Mouse (Mus musculus): ENCODE measurements around the gene Polr1c. TPM values are rescaled to one million over a fixed set of nuclear protein-coding genes. Genes with fewer than 3 reads are reported as not detected.

Polr1c gene
- total and polyA plus RNA-seq, 3 experiments: 195 to 197 TPM; not detected in 1

GRCm38 (mm10) chr17:46283911-46284310 lies 36.1 kb upstream of the Polr1c start:
- H3K36me3 ChIP-seq (ENCODE audit: control insufficient read depth in 1 of 2, insufficient read depth in 2 of 2, low read length in 2 of 2): peaks cover 2 to 13% of the 10 kb centered on the region in 2 experiments
- no peak overlapping the region for H3K27ac ChIP-seq (ENCODE audit: control insufficient read depth, low read depth, low read length)
- H3K9me3 ChIP-seq (replicated peaks; ENCODE audit: insufficient read depth, low read length): no peaks in the 10 kb centered on the region
- no peak overlapping the region for H3K4me3 ChIP-seq (ENCODE audit: control insufficient read depth in 1 of 2, insufficient read depth in 1 of 2, low read depth in 2 of 2, low read length in 2 of 2)
- no peaks in the 10 kb centered on the region for H3K27me3 ChIP-seq (ENCODE audit: control insufficient read depth in 1 of 2, insufficient read depth in 2 of 2, low read length in 2 of 2)
- peaks cover 0 to 18% of the 10 kb centered on the region in 2 experiments; a peak in 3 of 4 replicates for H3K4me1 ChIP-seq (ENCODE audit: control insufficient read depth in 1 of 2, insufficient read depth in 2 of 2, low read length in 2 of 2)
- H3K9ac ChIP-seq (ENCODE audit: control insufficient read depth, low read depth, low read length, poor library complexity, severe bottlenecking): no peak overlapping the region
- H3K79me2 ChIP-seq (ENCODE audit: control insufficient read depth, insufficient read depth, low read length, poor library complexity): peaks cover 23% of the 10 kb centered on the region
- TF ChIP-seq RCOR1 (IDR thresholded peaks at IDR 0.05; ENCODE audit: low read depth, low read length) (no peak), USF2 (IDR thresholded peaks at IDR 0.05; ENCODE audit: borderline replicate concordance in 1 of 2, insufficient read depth in 1 of 2, low read depth in 1 of 2, low read length in 2 of 2) (no peak), JUND (IDR thresholded peaks at IDR 0.05; ENCODE audit: low read depth, low read length) (no peak), CHD2 (IDR thresholded peaks at IDR 0.05; ENCODE audit: low read length) (no peak), SIN3A (IDR thresholded peaks at IDR 0.05; ENCODE audit: low read length) (no peak), GATA1 (IDR thresholded peaks at IDR 0.05; ENCODE audit: low read depth, low read length) (no peak), HCFC1 (IDR thresholded peaks at IDR 0.05; ENCODE audit: low read depth, low read length) (no peak), ELF1 (IDR thresholded peaks at IDR 0.05; ENCODE audit: low read depth, low read length) (no peak), SMC3 (IDR thresholded peaks at IDR 0.05; ENCODE audit: low read depth, low read length) (no peak), CHD1 (IDR thresholded peaks at IDR 0.05; ENCODE audit: low read depth, low read length) (no peak), ZKSCAN1 (IDR thresholded peaks at IDR 0.05; ENCODE audit: low read depth, low read length) (no peak), MYC (IDR thresholded peaks at IDR 0.05; ENCODE audit: low read depth, low read length) (no peak), POLR2AphosphoS2 (IDR thresholded peaks at IDR 0.05; ENCODE audit: low read length) (no peak), MAX (IDR thresholded peaks at IDR 0.05; ENCODE audit: low read length) (no peak), TCF12 (IDR thresholded peaks at IDR 0.05; ENCODE audit: low read depth, low read length) (no peak), MAFK (IDR thresholded peaks at IDR 0.05; ENCODE audit: borderline replicate concordance, low read depth, low read length) (no peak), POLR2A (IDR thresholded peaks at IDR 0.05; ENCODE audit: control insufficient read depth in 1 of 2, insufficient read depth in 1 of 2, low read depth in 1 of 2, low read length in 2 of 2, poor library complexity in 1 of 2) (no peak), TAL1 (IDR thresholded peaks at IDR 0.05; ENCODE audit: low read length) (no peak), USF1 (IDR thresholded peaks at IDR 0.05; ENCODE audit: low read depth, low read length) (no peak), MAZ (IDR thresholded peaks at IDR 0.05; ENCODE audit: low read depth, low read length) (no peak)
- DNase-seq (ENCODE audit: low read depth, low spot score): no peak

GRCm38 (mm10) chr17:46283140-46283539 lies 35.3 kb upstream of the Polr1c start:
- Histone ChIP-seq H3K4me3 (ENCODE audit: control insufficient read depth in 1 of 2, insufficient read depth in 1 of 2, low read depth in 2 of 2, low read length in 2 of 2) (peak overlapping the region; percentile 57 to 91), H3K4me1 (ENCODE audit: control insufficient read depth in 1 of 2, insufficient read depth in 2 of 2, low read length in 2 of 2) (peaks cover 0 to 18% of the 10 kb centered on the region in 2 experiments; a peak in 3 of 4 replicates), H3K9ac (ENCODE audit: control insufficient read depth, low read depth, low read length, poor library complexity, severe bottlenecking) (peak overlapping the region; percentile 40), H3K79me2 (ENCODE audit: control insufficient read depth, insufficient read depth, low read length, poor library complexity) (peaks cover 23% of the 10 kb centered on the region), H3K27ac (ENCODE audit: control insufficient read depth, low read depth, low read length) (no peak overlapping the region), H3K36me3 (ENCODE audit: control insufficient read depth in 1 of 2, insufficient read depth in 2 of 2, low read length in 2 of 2) (peaks cover 2 to 13% of the 10 kb centered on the region in 2 experiments), H3K9me3 (replicated peaks; ENCODE audit: insufficient read depth, low read length) (no peaks in the 10 kb centered on the region), H3K27me3 (ENCODE audit: control insufficient read depth in 1 of 2, insufficient read depth in 2 of 2, low read length in 2 of 2) (no peaks in the 10 kb centered on the region)
- no peak for DNase-seq (ENCODE audit: low read depth, low spot score)
- TF ChIP-seq KAT2A (conservative IDR thresholded peaks at IDR 0.05; ENCODE audit: low read depth, low read length) (no peak), ZKSCAN1 (IDR thresholded peaks at IDR 0.05; ENCODE audit: low read depth, low read length) (no peak), MEF2A (IDR thresholded peaks at IDR 0.05; ENCODE audit: extremely low read depth, insufficient replicate concordance, low read depth, low read length, poor library complexity, severe bottlenecking) (no peak), MYC (IDR thresholded peaks at IDR 0.05; ENCODE audit: low read depth, low read length) (peak; percentile 47; the same call in 1 of the 2 replicates), USF1 (IDR thresholded peaks at IDR 0.05; ENCODE audit: low read depth, low read length) (no peak), POLR2AphosphoS2 (IDR thresholded peaks at IDR 0.05; ENCODE audit: low read length) (no peak), TAL1 (IDR thresholded peaks at IDR 0.05; ENCODE audit: low read length) (no peak), CHD2 (IDR thresholded peaks at IDR 0.05; ENCODE audit: low read length) (peak; percentile 13; the same call in 1 of the 2 replicates), MAX (IDR thresholded peaks at IDR 0.05; ENCODE audit: low read length) (no peak), MAFK (IDR thresholded peaks at IDR 0.05; ENCODE audit: borderline replicate concordance, low read depth, low read length) (no peak), ELF1 (IDR thresholded peaks at IDR 0.05; ENCODE audit: low read depth, low read length) (0 out of 2 replicates have a peak, but pooled peaks have one; percentile 29), MAZ (IDR thresholded peaks at IDR 0.05; ENCODE audit: low read depth, low read length) (0 out of 2 replicates have a peak, but pooled peaks have one; percentile 12), BHLHE40 (IDR thresholded peaks at IDR 0.05; ENCODE audit: borderline replicate concordance, low read depth, low read length) (no peak), GABPA (IDR thresholded peaks at IDR 0.05; ENCODE audit: low read depth, low read length) (no peak), SMC3 (IDR thresholded peaks at IDR 0.05; ENCODE audit: low read depth, low read length) (0 out of 2 replicates have a peak, but pooled peaks have one; percentile 4), JUND (IDR thresholded peaks at IDR 0.05; ENCODE audit: low read depth, low read length) (no peak), POLR2AphosphoS5 (IDR thresholded peaks at IDR 0.05; ENCODE audit: borderline replicate concordance, low read depth, low read length) (no peak), EP300 (IDR thresholded peaks at IDR 0.05; ENCODE audit: low read depth in 1 of 2, low read length in 2 of 2) (no peak), TBP (IDR thresholded peaks at IDR 0.05; ENCODE audit: low read depth, low read length) (no peak), UBTF (IDR thresholded peaks at IDR 0.05; ENCODE audit: borderline replicate concordance, insufficient read depth, low read depth, low read length) (no peak), NELFE (IDR thresholded peaks at IDR 0.05; ENCODE audit: low read depth, low read length) (no peak)

All from MEL (cell line).